Mouse (Mus musculus) stomach, embryonic 16.5 days (tissue): ENCODE data around the gene Mark2. TPM values are rescaled to one million over a fixed set of nuclear protein-coding genes. Genes with fewer than 3 reads are reported as not detected.

Experiments used
- ATAC-seq: fragments of 200-750 bp; cut with Nextera tagmentation; 2 replicates; pipeline ENCODE4 v1.8.0; 2017; ENCODE audit warnings: moderate number of reproducible peaks, moderate TSS enrichment; ENCODE audit not compliant: insufficient read depth, low FRiP score
- H3K27ac ChIP-seq: fragments of 300-500 bp; sonication (generic); 2 replicates; pipeline ENCODE4 v1.5.1; 2014; ENCODE audit warnings: low read length
- H3K27me3 ChIP-seq: fragments of 300-500 bp; sonication (generic); 2 replicates; pipeline ENCODE4 v1.6.1; 2014; ENCODE audit warnings: low read length, control low read depth, mixed read lengths; ENCODE audit not compliant: control insufficient read depth, insufficient read depth
- H3K36me3 ChIP-seq: fragments of 300-500 bp; sonication (generic); 2 replicates; pipeline ENCODE4 v1.6.1; 2014; ENCODE audit warnings: low read length; ENCODE audit not compliant: control insufficient read depth, insufficient read depth
- H3K4me1 ChIP-seq: fragments of 300-500 bp; sonication (generic); 2 replicates; pipeline ENCODE4 v1.6.1; 2014; ENCODE audit warnings: low read length, control low read depth, mixed read lengths; ENCODE audit not compliant: control insufficient read depth, insufficient read depth
- H3K4me2 ChIP-seq: fragments of 300-500 bp; sonication (generic); 2 replicates; pipeline ENCODE4 v1.6.1; 2014; ENCODE audit warnings: low read depth, low read length, mixed read lengths
- H3K4me3 ChIP-seq: fragments of 300-500 bp; sonication (generic); replicated peaks from 2 replicates; pipeline ENCODE4 v1.5.1; 2014; ENCODE audit warnings: mild to moderate bottlenecking, low read length
- H3K9ac ChIP-seq: fragments of 300-500 bp; sonication (generic); 2 replicates; pipeline ENCODE4 v1.6.1; 2014; ENCODE audit warnings: low read length
- H3K9me3 ChIP-seq: fragments of 300-500 bp; sonication (generic); replicated peaks from 2 replicates; pipeline ENCODE4 v1.6.1; 2016; ENCODE audit warnings: low read length, control low read depth; ENCODE audit not compliant: control insufficient read depth
- WGBS: fragments of 180-500 bp; shearing (Covaris S2); extraction: QIAGEN DNeasy Blood & Tissue Kit; methylation state at CpG from one replicate; pipeline ENCODE4 v1.1.7; 2014; 5-methylcytosine and 5-hydroxymethylcytosine counted together
- polyA plus RNA-seq: library from polyadenylated mRNA; unstranded; fragments of >200 nt; fragmentation: Nextera tagmentation; extraction: Ambion mirVana; gene quantifications from 2 replicates; pipeline ENCODE4 v1.2.1, GENCODE M21; 2015

Mark2 gene
- polyA plus RNA-seq, 1 experiment from 2014 or later: 42.7 TPM

- Histone ChIP-seq H3K27ac (peak overlapping the region; percentile 19; the same call in 1 of the 2 replicates), H3K36me3 (peaks cover 26% of the 10 kb centered on the region; the same call in 1 of the 2 replicates)
These were observed 65.5 kb downstream of the Mark2 start for GRCm38 (mm10) chr19:7276053-7276659.

GRCm38 (mm10) chr19:7275131-7275789 lies 66.4 kb downstream of the Mark2 start:
- Histone ChIP-seq H3K9ac (no peak overlapping the region), H3K4me1 (peaks cover 21% of the 10 kb centered on the region), H3K27me3 (no peaks in the 10 kb centered on the region), H3K36me3 (peaks cover 26% of the 10 kb centered on the region; the same call in 1 of the 2 replicates), H3K27ac (peak overlapping the region; percentile 50; the same call in 1 of the 2 replicates), H3K9me3 (0 out of 2 replicates have a peak, but pooled peaks cover 5% of the 10 kb centered on the region), H3K4me3 (no peak overlapping the region), H3K4me2 (no peak overlapping the region)
- no peak for ATAC-seq
- 30% methylated on average over 7 of the region's 7 CpGs for WGBS

More at GRCm38 (mm10) chr19:7276053-7276659, 65.5 kb downstream of the Mark2 start:
- ATAC-seq: no peak; the same call in 1 of the 2 replicates
- Histone ChIP-seq H3K4me3 (no peak overlapping the region), H3K9me3 (0 out of 2 replicates have a peak, but pooled peaks cover 5% of the 10 kb centered on the region), H3K9ac (no peak overlapping the region), H3K4me2 (no peak overlapping the region), H3K4me1 (peaks cover 24% of the 10 kb centered on the region), H3K27me3 (no peaks in the 10 kb centered on the region)
- 54% methylated on average over 7 of the region's 7 CpGs for WGBS

GRCm38 (mm10) chr19:7274326-7274990 lies 67.2 kb downstream of the Mark2 start:
- H3K36me3 ChIP-seq: peaks cover 26% of the 10 kb centered on the region; the same call in 1 of the 2 replicates
- no peaks in the 10 kb centered on the region for H3K27me3 ChIP-seq
- no peak overlapping the region for H3K4me3 ChIP-seq
- no peak for ATAC-seq
- WGBS: 73% methylated on average over 13 of the region's 13 CpGs
- H3K9ac ChIP-seq: 0 out of 2 replicates have a peak overlapping the region, but pooled peaks have one; percentile 27
- H3K9me3 ChIP-seq: 0 out of 2 replicates have a peak, but pooled peaks cover 5% of the 10 kb centered on the region
- no peak overlapping the region for H3K4me2 ChIP-seq
- H3K27ac ChIP-seq: no peak overlapping the region
- H3K4me1 ChIP-seq: peaks cover 27% of the 10 kb centered on the region

- no peak for ATAC-seq
- peaks cover 26% of the 10 kb centered on the region for H3K4me1 ChIP-seq
- H3K36me3 ChIP-seq: peaks cover 26% of the 10 kb centered on the region; the same call in 1 of the 2 replicates
- WGBS: 85% methylated on average over 4 of the region's 4 CpGs
- no peak overlapping the region for H3K9ac ChIP-seq
- H3K9me3 ChIP-seq: 0 out of 2 replicates have a peak, but pooled peaks cover 5% of the 10 kb centered on the region
- no peak overlapping the region for H3K4me3 ChIP-seq
- no peaks in the 10 kb centered on the region for H3K27me3 ChIP-seq
- H3K4me2 ChIP-seq: no peak overlapping the region
- no peak overlapping the region for H3K27ac ChIP-seq
These were observed 68.2 kb downstream of the Mark2 start for GRCm38 (mm10) chr19:7273486-7273885.

GRCm38 (mm10) chr19:7269290-7270044 lies 72.2 kb downstream of the Mark2 start:
- WGBS: 10% methylated on average over 11 of the region's 11 CpGs
- H3K36me3 ChIP-seq: peaks cover 16% of the 10 kb centered on the region; the same call in 1 of the 2 replicates
- no peaks in the 10 kb centered on the region for H3K27me3 ChIP-seq
- ATAC-seq: no peak
- 0 out of 2 replicates have a peak, but pooled peaks cover 5% of the 10 kb centered on the region for H3K9me3 ChIP-seq
- H3K4me3 ChIP-seq: peak overlapping the region; percentile 76
- 0 out of 2 replicates have a peak overlapping the region, but pooled peaks have one; percentile 25 for H3K27ac ChIP-seq
- H3K9ac ChIP-seq: peak overlapping the region; percentile 89
- peak overlapping the region; percentile 86 for H3K4me2 ChIP-seq
- H3K4me1 ChIP-seq: peaks cover 48% of the 10 kb centered on the region

GRCm38 (mm10) chr19:7268722-7269090 lies 73.0 kb downstream of the Mark2 start:
- peak overlapping the region; percentile 77 for H3K27ac ChIP-seq
- 0 out of 2 replicates have a peak, but pooled peaks cover 4% of the 10 kb centered on the region for H3K9me3 ChIP-seq
- H3K36me3 ChIP-seq: peaks cover 9% of the 10 kb centered on the region; the same call in 1 of the 2 replicates
- peaks cover 51% of the 10 kb centered on the region for H3K4me1 ChIP-seq
- peak overlapping the region; percentile 86 for H3K4me2 ChIP-seq
- peak overlapping the region; percentile 89 for H3K9ac ChIP-seq
- no peaks in the 10 kb centered on the region for H3K27me3 ChIP-seq
- peak overlapping the region; percentile 76 for H3K4me3 ChIP-seq
- no peak for ATAC-seq
- WGBS: under 1% methylated on average over 30 of the region's 30 CpGs

- H3K27me3 ChIP-seq: no peaks in the 10 kb centered on the region
- H3K9ac ChIP-seq: peak overlapping the region; percentile 89
- peak overlapping the region; percentile 77 for H3K27ac ChIP-seq
- no peaks in the 10 kb centered on the region for H3K9me3 ChIP-seq
- H3K4me1 ChIP-seq: peaks cover 51% of the 10 kb centered on the region
- H3K4me2 ChIP-seq: peak overlapping the region; percentile 86
- under 1% methylated on average over 58 of the region's 97 CpGs for WGBS
- ATAC-seq: peak; percentile 63
- H3K36me3 ChIP-seq: peaks cover 3% of the 10 kb centered on the region; the same call in 1 of the 2 replicates
- peak overlapping the region; percentile 76 for H3K4me3 ChIP-seq
These were observed 73.6 kb downstream of the Mark2 start for GRCm38 (mm10) chr19:7267781-7268721.
